Mouse (Mus musculus) colon, adult 2 months (tissue): ENCODE measurements around the gene Rps27rt. TPM values are rescaled to one million over a fixed set of nuclear protein-coding genes. Genes with fewer than 3 reads are reported as not detected.

Source experiments
- polyA plus RNA-seq: library from polyadenylated mRNA; depleted of rRNA; stranded (reverse); fragments of >200 nt; gene quantifications from 2 replicates; pipeline ENCODE4 v1.2.3, GENCODE M21; 2012; rRNA removed

Gene Rps27rt
- 15.4 and 25.9 TPM in 2 replicates for polyA plus RNA-seq

GRCm38 (mm10) chr9:114982689-114983360 lies at the start of gene Rps27rt:
Gene Rps27rt (minus strand): TSS chr9:114982739.

DNA sequence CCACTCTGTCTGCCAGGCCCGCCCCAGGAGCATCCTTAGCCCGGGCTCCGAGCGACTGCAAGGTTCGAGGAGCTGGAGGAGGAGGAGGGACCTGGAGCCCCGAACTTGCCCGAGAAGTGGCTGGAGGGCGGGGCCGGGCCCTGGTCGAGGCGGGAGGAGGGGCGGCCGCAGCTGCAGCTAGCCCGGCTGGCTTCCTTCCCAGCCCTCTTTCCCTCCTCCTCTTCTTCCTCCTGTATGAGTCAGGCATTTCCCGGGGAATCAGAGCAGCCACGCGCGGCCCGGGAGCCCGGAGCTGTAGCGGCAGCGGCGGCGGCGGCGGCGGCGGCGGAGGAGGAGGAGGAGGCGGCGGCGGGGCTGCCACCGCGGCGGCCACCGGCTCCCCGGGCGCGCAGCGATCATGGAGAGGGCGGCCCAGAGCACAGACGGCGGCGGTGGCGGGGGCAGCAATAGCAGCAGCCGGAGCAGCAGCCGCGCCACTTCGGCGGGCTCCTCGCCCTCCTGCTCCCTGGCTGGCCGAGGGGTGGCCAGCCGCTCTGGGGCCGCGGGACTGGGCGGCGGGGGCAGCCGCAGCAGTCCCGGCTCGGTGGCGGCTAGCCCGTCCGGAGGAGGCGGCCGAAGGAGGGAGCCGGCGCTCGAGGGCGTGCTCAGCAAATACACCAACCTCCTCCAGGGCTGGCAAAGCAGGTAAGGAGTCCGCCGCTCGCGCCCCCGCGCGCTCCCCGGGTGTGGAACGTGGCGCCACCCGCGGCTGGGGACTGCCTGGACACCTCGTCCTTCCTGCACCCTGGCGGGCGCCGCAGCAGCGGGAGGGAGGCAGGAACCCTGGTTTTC lies 4.0 kb downstream of the Rps27rt start, which contains the start of gene Osbpl10:
Osbpl10 (plus strand) TSS at position 289 of the 831 bp plus-strand sequence.

DNA sequence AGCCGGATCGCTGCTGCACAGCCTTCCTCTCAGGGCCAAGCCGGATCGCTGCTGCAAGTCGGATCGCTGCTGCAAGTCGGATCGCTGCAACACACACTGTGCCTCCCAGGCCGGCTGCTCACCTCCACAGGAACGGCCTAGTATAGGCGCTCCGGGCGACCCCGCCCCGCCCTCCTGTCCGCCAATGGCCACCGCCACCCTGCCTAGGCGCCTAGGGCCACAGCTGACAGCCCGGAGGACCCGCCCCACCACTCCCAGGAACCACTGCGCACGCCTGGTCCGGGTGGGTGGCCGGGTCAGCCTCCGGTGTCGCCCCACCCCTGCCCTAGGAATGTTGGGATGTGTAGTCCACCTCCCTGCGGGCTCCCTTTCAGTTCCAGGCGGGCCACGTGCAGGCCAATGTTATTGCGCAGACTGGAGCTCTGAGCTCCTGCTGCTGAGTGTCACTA lies 48.8 kb downstream of the Rps27rt start, which contains the start of gene Gpd1l:
Gpd1l (minus strand) TSS at position 265 of the 449 bp plus-strand sequence.

Other genes starting within 250 kb of the Rps27rt start
- gene Cmtm7, start 200.9 kb downstream of the Rps27rt start, polyA plus RNA-seq: 95.2 and 113 TPM in 2 replicates
- 40.3 and 47.6 TPM in 2 replicates for gene Cmtm8, start 138.6 kb downstream of the Rps27rt start, polyA plus RNA-seq
- gene Gpd1l, start 48.8 kb downstream of the Rps27rt start, polyA plus RNA-seq: 33.6 and 42.3 TPM in 2 replicates
- 12.4 and 14.7 TPM in 2 replicates for gene Osbpl10, start 4.2 kb downstream of the Rps27rt start, polyA plus RNA-seq